9 mouse cellular contexts compared by ENCODE assay signal in genomic region chr2:138280225-138280711, GRCm38 (mm10). TPM values are rescaled to one million over a fixed set of nuclear protein-coding genes. Genes with fewer than 3 reads are reported as not detected.
DNase-seq lines count a peak whose midpoint lies in the region; ATAC-seq and TF ChIP-seq lines count a peak whose summit lies in the region.
"Had no signal": no experiment of that assay in that cellular context is flagged by ENCODE, and none has a peak within 500 bp of the region (broad histone marks: within the 10 kb centered on the region; RNA-seq: fewer than 3 reads in every experiment).

No protein-coding gene starts in this region.

- H3K4me3 ChIP-seq in cerebellum, adult 2 months (replicated peaks; ENCODE audit: insufficient read depth, low read depth, low read length) = peak overlapping the region; percentile 100
- peak overlapping the region; percentile 54; the same call in 1 of the 2 replicates for H3K4me3 ChIP-seq in heart, embryonic 10.5 days
- peak overlapping the region; percentile 32 for H3K4me3 ChIP-seq in limb, embryonic 12.5 days (replicated peaks)
- H3K4me3 ChIP-seq: myocyte had no signal

- no peaks in the 10 kb centered on the region for H3K9me3 ChIP-seq in heart, embryonic 10.5 days
- no peaks in the 10 kb centered on the region for H3K9me3 ChIP-seq in limb, embryonic 12.5 days

- no peaks in the 10 kb centered on the region for H3K27me3 ChIP-seq in cerebellum, adult 2 months (ENCODE audit: control insufficient read depth, insufficient read depth, low read length)
- no peaks in the 10 kb centered on the region for H3K27me3 ChIP-seq in heart, embryonic 10.5 days (ENCODE audit: insufficient read depth, poor library complexity, severe bottlenecking)
- no peaks in the 10 kb centered on the region for H3K27me3 ChIP-seq in limb, embryonic 12.5 days

- TF ChIP-seq CTCF in cerebellum, adult 2 months (IDR thresholded peaks at IDR 0.05; ENCODE audit: borderline replicate concordance, insufficient read depth, low read depth, low read length) = peak; percentile 24; the same call in 1 of the 2 replicates

- 6% methylated on average over 17 of the region's 17 CpGs for WGBS in cerebellum, adult 2 months
- WGBS in heart, embryonic 10.5 days = 67% methylated on average over 17 of the region's 17 CpGs
- 46% methylated on average over 17 of the region's 17 CpGs for WGBS in limb, embryonic 12.5 days

- H3K4me2 ChIP-seq in limb, embryonic 12.5 days = peak overlapping the region; percentile 56

- H3K9ac ChIP-seq in limb, embryonic 12.5 days (replicated peaks) = 0 out of 2 replicates have a peak overlapping the region, but pooled peaks have one; percentile 19

- H3K27ac ChIP-seq in cerebellum, adult 2 months (ENCODE audit: insufficient read depth, low read length) = peak overlapping the region; percentile 97
- no peak overlapping the region for H3K27ac ChIP-seq in heart, embryonic 10.5 days
- peak overlapping the region; percentile 81 for H3K27ac ChIP-seq in limb, embryonic 12.5 days

- peak; percentile 7; the same call in 1 of the 2 replicates for ATAC-seq in limb, embryonic 12.5 days (ENCODE audit: insufficient number of reproducible peaks, insufficient read depth, low FRiP score, low TSS enrichment, low read depth)
- no peak for ATAC-seq in granulocyte monocyte progenitor cell, adult 5-6 weeks (replicated peaks; ENCODE audit: poor library complexity, severe bottlenecking)

- TF ChIP-seq POLR2A in cerebellum, adult 2 months (IDR thresholded peaks at IDR 0.05; ENCODE audit: borderline replicate concordance, insufficient read depth, low read length) = peak; percentile 48; the same call in 1 of the 2 replicates

- peak; percentile 35 to 53 for DNase-seq in heart, adult 18-20 months
- no peak for DNase-seq in heart, adult 9 months (ENCODE audit: low spot score in 2 of 2)
- DNase-seq in cerebellum, adult 2 months = peak; percentile 71
- no peak for DNase-seq in heart, embryonic 10.5 days (ENCODE audit: low spot score)
- no peak for DNase-seq in natural killer cell, adult 2 months (ENCODE audit: low spot score in 2 of 2)
- DNase-seq in adrenal gland, adult 8-10 months = no peak

- H3K4me1 ChIP-seq in cerebellum, adult 2 months (ENCODE audit: control insufficient read depth, insufficient read depth, low read length) = peaks cover 11% of the 10 kb centered on the region
- peaks cover 44% of the 10 kb centered on the region for H3K4me1 ChIP-seq in heart, embryonic 10.5 days
- H3K4me1 ChIP-seq in limb, embryonic 12.5 days (replicated peaks) = peaks cover 52% of the 10 kb centered on the region

- H3K36me3 ChIP-seq in heart, embryonic 10.5 days = peaks cover 27% of the 10 kb centered on the region
- peaks cover 30% of the 10 kb centered on the region for H3K36me3 ChIP-seq in limb, embryonic 12.5 days

RNA-seq across cellular contexts. Expression of gene Btbd3, which starts 23.9 kb away (rescaled TPM):
- total RNA-seq in heart, adult 18-20 months (2021) = 10 to 100 TPM; 14.6 to 15.9 TPM
- polyA plus RNA-seq in cerebellum, adult 2 months (2012; rRNA removed) = 183 and 201 TPM in 2 replicates
- 7.0 and 7.6 TPM in 2 replicates for polyA plus RNA-seq in heart, embryonic 10.5 days (2016; fragmentation: Nextera tagmentation; extraction: Ambion mirVana)
- 16.2 and 16.7 TPM in 2 replicates for polyA plus RNA-seq in limb, embryonic 12.5 days (2016; fragmentation: Nextera tagmentation; extraction: Ambion mirVana)
- 2.0 and 3.7 TPM in 2 replicates for total RNA-seq in granulocyte monocyte progenitor cell, adult 5-6 weeks (2014; fragmentation: Nextera tagmentation)
- 1.1 and 1.2 TPM in 2 replicates for total RNA-seq in granulocyte monocyte progenitor cell, adult 5-6 weeks (2017)
- total RNA-seq in adrenal gland, adult 8-10 months (2022) = 10 to 100 TPM; 18.9 to 23.2 (median 21.9) TPM

Comparison
In these comparisons a context has a peak if more than half of its experiments do, and no peak if none do; other contexts are left out.
1. DNase-seq: peak in heart, adult 18-20 months (2 of 2) and cerebellum, adult 2 months (2 of 2); none in heart, adult 9 months (0 of 2), heart, embryonic 10.5 days (single experiment), natural killer cell, adult 2 months (0 of 2) and adrenal gland, adult 8-10 months (single experiment).
2. H3K4me3 ChIP-seq: peak in every context shown above with its lines; median percentile 100 in cerebellum, adult 2 months; 54 in heart, embryonic 10.5 days; 32 in limb, embryonic 12.5 days.